Mouse (Mus musculus) thymus, adult 2 months (tissue): ENCODE measurements around the gene Cenpt.

Experiments used
- CTCF ChIP-seq: fragments of 200-500 bp; IDR thresholded peaks from 2 replicates; pipeline ENCODE4 v1.5.1; 2012; ENCODE audit warnings: mild to moderate bottlenecking, control low read depth, low read length, moderate library complexity, borderline replicate concordance; ENCODE audit not compliant: control insufficient read depth, poor library complexity, insufficient read depth; ENCODE audit errors: extremely low read depth
- POLR2A ChIP-seq: fragments of 200-500 bp; IDR thresholded peaks from 2 replicates; pipeline ENCODE4 v1.6.1; 2012; ENCODE audit warnings: mild to moderate bottlenecking, low read length, control low read depth, moderate library complexity; ENCODE audit not compliant: control insufficient read depth, poor library complexity, insufficient read depth; ENCODE audit errors: extremely low read depth

GRCm38 (mm10) chr8:105866364-105867029 is 13.4 kb upstream of the Cenpt start:
- TF ChIP-seq CTCF (no peak), POLR2A (no peak)
